Mouse (Mus musculus) layer of hippocampus, postnatal 14 days (tissue): Measurements from ENCODE around the gene Atp5h. TPM values are rescaled to one million over a fixed set of nuclear protein-coding genes. Genes with fewer than 3 reads are reported as not detected.

Experiments used
- DNase-seq, 2 experiments: peaks; one replicate each; pipeline ENCODE4 v3.0.0; 2021 to 2022; ENCODE audit warnings: low spot score in 2 of 2, mixed read lengths in 1 of 2
- total RNA-seq, 2 experiments: library from RNA; stranded (reverse); gene quantifications; 2 replicates each; pipeline ENCODE4 v1.2.3; 2021

The Atp5h gene
- total RNA-seq, 2 experiments from 2014 or later, result 440 to 460 TPM

DNA sequence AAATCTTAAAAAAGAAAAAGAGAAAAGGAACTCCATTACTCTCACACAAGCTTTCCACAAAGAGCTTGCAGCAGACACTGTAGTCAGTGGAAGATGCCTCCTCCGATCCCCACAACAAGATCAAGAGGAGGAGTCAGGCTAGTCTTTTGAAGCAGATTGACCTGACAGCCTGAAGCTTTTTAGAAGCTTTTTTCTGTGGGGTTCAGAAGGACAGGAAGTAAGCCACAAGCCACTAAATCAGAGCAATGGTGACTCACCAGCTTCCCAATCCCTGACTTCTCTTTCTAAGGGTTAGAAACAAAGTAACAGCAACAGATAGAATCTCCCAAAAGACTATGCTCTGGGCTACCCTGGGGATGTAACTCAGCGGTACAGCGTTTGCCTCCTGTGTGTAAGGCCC, 19.6 kb upstream of the Atp5h start:
- DNase-seq, result no peak

DNA sequence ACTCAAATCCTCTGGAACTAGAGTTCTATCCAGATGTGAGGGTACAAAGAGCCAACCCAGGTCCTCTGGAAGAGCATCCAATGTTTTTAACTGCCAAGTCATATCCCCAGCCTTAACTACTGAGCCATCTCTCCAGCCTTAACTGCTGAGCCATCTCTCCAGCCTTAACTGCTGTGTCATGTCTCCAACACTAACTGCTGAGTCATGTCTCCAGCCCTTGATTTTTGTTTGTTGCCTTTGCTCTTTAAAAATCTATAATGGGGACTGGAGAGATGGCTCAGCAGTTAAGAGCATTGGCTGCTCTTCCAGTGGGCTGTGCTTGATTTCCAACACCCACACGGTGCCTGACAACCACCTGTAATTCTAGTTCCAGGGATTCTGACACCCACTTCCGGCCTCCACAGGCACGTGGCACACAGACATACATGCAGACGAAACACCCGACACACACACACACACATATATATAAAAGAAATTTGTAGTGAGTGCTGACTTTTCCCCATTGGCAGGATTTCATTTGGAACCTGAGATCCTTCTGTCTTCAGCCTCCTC, 17.9 kb upstream of the Atp5h start:
- no peak for DNase-seq

DNA sequence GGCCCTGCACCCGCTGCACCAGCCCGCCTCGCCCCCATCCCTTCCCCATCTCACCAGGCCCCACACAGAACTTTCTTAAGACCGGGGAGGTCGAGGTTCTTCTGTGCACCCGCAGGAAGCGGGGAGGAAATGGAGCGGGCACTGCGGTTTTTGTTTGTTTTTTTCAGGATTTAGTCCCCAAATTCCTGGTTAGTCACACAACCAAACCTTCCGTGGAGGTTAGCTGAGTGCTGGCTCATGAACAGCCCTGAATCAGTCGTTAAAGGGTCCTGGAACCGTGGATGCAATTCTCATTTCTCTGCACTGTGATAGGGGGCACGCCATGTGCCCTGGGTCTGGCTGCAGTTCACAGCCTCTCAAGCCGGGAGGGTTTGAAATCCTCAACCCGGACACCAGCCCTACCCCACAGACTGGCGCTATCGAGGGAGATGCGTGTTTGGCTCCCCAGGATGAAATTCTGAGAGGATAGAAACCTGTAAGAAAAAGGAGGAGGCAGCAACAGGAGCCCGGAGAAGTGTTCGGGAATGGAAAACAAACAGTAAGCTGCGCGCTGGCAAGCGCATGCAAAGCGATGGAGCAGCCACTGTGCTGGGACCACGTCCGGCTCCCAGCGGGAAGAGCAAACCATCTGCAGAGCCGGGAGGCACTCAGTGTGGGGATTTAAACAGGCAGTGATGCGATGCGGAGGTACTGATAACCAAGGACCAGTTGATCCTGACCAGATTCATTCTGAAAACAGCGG, 16.0 kb upstream of the Atp5h start:
- DNase-seq, result no peak

DNA sequence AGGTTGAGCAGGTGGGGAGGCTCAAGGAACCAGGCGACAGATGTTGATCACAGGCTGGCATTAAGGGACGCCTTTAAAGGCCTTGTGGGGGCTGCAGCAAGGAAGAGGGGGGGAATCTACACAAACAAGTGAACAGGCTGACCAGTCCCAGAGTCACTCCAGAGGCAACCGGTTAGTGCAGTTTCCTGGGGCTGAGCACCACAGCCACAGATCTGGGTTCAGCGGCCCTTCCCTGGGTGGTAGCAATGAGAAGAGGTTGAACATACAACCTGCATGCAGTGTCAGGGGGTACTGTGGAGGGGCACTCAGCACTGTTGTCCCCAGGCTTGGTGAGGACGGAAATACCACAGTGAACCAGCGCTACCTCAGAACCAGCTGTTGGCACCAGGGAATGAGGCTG, 13.6 kb upstream of the Atp5h start:
- no peak for DNase-seq

DNA sequence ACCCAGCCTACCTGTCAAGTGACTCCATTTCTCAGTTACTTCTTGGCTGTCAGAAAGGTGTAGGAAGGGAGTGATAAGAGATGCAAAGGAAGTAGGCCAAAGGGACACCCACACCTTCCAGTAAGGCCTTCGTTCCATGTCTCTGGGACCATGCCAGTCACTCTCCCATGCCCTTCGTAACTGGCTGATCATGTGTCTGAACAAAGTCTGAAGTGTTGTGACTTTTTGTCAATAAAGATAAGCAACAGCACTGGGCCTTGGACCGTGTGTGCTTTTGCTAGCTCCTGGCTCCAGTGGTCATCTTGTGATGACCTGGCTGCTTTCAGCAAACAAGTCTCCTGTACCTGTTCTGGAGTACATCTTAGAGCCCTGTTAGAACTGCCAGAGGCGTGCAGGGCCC, 13.1 kb upstream of the Atp5h start:
- DNase-seq, result no peak

DNA sequence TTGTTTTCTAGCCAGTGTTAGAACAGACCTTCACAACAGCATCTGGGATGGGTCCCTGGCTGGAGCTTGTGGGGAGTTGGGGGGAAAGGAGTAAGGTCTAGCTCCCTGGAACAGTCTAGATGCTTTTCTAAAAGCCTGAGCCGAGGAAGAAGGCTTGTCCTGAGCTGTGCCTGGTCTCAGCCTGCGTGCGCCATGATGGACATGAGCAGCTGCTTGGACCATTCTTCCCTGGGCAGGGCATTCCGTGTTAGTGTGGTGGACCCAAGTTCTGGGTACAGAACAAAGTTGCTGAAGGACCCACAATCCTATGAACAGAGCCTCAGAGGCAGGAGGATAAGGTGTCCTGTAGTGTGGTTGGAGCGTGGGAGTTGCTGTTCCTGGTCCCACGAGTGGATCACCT, 10.8 kb upstream of the Atp5h start:
- DNase-seq, result no peak

DNA sequence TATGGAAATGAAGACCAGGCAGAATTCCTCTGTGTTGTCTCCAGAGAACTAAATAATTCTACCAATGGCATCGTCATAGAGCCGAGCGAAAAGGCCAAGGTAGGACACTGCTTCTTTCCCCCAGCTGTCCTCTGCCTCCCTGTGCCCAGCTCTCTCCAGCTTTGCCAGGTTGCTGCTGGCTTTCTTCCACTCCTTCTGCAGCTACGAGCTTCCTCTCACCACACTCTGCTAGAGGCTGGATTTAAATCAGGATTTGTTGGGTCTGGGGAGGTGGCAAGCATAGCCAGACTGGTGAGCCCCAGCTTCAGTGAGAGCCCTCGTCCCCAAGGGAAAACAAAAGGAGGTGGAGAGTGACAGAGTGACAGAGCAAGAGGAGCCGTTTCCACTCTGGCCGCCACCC, 9.5 kb upstream of the Atp5h start:
- DNase-seq, result no peak

DNA sequence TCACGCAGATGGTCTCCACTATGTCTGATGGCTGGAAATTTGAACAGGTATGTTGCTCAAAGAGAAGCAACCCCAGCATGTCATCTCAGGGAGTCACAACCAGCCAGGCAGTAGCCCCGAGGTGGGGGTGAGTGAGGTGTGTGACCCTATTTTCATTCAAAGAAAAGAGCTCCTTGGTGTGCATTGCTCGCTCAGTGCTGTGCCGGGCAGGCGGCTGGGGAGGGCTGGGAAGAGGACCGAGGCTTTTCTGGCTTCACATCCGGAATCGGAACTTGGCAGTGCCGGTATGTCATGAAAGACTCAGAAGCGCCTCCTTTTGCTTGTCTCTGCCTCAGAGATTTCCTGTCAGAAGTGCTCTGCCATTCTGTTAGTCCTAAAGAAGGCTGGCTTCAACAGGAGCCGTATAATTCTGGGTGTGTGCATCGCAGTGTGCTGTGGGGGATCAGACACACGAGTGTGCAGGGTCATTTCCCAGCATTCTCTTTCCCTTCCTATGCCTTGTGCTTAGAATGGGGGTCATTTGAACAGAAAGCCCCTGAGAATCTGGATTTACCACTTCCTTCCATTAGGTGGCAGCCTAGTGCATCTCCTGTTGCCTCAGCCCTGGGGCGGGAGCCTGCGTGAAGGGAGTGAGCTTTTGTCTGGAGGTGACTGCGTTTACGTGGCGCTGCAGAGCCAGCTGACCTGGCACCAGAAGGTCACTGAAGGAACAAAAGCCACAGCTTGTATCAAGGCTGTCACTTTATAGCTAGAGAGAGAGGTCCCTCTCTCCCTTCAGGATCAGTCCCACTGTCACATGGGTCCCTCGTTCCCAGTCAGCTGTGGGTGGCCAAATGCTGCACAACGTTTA, 7.9 kb upstream of the Atp5h start:
- DNase-seq, result peak; percentile 80 to 84

DNA sequence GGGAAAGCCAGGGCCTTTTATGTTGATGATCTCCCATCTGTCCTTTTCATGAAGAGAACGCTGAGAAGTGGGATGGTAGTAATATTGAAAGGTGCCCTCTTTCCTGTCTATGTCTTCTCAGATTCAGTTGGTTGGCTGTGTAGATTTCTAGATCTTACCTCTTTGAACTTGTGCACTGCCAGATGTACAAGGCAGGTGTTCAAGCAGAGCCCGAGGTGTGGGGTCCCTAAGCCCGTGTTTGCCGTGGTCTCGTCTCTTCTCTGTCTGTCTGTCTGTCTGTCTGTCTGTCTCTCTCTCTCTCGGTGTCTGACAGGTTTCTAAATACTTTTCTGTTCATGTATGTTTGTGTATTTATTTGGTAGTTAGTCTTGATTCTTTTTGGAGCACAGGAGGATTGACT, 5.9 kb upstream of the Atp5h start:
- no peak for DNase-seq

DNA sequence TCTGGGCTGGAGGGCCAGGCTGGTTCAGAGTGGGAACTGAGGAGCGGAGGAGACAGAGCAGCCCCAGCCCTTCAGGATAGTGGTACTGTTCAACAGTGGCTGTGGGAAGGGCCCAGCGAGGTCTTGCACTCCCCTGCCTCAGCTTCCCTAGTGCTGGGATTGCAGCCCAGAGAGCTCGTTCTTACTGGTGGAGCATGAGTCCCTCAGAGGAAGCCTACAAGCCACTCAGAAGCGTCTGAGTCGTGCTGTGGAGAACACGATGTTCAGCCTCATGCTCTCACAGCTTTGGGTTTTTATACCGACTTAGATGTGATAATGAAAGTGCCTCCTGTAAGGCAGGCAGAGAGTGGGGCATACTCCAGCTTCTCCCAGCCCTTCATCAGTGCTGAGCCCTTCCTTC, 4.9 kb upstream of the Atp5h start:
- no peak for DNase-seq

DNA sequence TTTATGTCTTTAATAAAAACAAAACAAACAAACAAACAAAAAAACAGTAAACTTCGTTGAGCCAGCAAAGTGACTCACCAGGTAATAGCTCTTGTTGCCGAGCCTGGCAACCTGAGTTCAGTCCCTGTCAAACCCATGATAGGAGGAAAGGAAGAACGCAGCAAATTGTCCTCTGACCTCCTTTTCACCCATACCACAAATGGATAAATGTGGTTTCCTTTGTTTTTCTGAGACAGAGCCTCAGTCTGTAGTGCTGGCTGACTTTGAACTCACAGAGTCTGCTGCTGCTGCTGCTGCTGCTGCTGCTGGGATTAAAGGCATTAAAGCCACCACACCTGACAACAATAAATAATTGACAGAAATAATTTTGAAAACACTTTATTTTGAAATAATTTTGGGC, 3.3 kb upstream of the Atp5h start:
- no peak for DNase-seq

DNA sequence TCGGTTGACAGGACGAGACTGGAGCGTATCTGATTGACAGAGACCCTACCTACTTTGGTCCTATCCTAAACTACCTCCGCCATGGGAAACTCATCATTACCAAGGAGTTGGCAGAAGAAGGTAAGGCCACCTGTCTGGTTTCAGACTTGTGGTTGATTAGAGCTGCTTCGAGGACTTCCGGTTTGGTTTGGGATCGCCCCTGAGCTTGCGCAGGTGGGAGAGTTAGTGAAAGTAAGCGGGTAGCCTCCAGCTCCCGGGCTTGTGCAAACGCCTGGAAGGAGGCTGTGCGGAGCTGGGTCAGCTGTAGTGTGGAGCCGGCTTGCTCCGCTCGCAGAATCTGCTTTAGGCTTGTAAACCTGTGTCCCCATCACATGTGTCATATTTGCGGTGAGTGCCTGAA, 2.2 kb upstream of the Atp5h start:
- no peak for DNase-seq

DNA sequence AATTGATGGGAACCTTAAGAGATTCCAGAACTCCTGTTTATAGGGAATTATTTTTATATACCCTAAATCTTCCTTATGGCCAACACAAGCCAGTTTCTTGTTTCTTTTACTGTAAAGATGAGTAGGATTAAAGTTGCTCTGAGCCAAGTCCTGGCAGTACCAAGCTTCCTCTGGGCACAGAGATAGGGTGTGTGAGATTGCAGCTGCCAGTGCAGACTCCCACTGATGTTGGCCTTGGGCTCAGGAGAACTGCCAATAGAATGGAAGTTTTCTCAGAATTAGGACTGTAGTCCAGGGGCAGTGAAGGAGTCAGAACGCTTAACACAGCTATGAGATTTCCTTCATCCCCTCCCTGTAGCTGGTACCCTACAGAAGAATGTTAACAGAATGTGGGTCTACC, 1.6 kb upstream of the Atp5h start:
- DNase-seq, result no peak

DNA sequence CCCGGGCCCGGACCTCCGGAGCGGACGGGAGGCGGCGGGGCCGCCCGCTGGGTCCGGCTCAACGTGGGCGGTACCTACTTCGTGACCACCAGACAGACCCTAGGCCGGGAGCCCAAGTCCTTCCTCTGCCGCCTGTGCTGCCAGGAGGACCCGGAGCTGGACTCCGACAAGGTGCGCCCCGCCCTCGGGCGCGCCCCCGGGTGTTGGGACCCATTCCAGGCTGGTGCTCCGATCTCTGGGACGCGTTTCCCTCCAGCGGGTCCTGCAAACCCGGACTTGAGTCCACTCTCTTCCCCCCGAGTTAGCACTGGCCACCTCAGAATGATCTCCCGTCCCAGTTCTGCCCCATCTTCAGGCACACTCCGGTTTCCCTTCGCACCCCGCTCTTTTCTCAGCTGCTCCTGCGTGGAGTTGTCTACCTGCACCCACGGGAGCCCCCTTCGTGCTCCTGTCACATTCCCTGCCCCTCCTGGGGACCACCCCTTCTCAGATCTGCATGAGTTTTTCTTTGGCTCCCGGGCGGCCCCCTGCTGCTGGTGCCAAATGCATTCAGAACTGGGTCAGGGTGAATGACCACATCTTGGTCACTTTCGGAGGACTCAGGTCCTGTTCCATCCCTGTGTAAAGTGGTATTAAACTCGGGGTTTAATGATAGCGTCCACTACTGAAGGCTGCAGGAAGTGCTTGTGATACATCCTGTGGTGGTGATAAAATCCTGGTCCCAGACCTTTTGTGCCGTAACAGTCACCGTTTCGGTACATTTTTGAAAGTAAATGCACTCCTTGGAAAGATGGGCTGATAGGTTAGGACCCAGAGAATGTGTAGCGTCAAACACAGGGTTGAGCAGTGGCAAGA, 801 bp upstream of the Atp5h start:
- DNase-seq, result peak; percentile 51 to 57

DNA sequence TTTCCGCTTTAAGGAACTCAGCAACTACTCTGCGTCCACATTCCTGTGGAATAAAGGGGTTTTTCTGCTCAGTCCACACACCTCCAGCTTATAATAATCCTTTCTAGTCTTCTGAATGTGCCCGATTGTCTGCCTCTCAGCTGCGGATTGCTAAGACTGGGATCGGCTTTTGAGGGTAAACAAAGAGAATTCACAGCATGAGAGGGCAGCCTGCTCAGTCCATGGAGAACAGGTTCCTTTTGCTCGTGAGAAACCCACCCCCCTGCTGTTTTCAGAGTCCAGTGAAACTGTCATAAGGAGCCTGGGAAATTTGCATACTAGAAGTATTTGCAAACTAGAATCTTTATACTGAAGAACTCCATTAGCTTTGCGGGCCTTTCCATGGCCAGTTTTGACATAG, 10.2 kb downstream of the Atp5h start:
- no peak for DNase-seq

DNA sequence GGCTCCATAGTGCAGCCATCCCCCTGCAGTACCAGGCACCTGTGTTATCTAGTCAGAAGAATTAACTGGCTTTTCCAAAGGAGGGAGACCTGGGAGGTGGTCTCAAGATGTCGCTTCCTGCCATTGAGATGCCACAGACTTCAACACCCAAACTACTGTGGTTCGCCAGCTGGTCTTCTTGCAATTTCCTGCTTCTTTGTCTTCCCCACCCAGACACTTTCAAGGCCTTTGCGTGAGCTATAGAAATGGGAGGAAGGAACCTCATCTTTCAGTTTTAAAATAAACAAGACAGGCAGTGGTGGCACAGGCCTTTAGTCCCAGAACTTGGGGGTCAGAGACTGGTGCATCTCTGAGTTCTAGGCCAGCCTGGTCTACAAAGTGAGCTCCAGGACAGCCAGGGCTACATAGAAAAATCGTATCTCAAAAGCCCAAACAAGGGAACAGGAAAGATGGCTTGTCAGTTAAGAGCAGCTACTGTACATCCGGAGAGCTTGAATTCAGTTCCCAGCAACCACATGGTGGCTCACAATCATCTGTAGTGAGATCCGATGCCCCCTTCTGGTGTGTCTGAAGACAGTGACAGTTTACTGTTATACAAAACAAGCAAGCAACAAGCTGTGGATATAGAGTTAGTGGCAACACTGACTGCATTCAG, 11.4 kb downstream of the Atp5h start:
- no peak for DNase-seq

DNA sequence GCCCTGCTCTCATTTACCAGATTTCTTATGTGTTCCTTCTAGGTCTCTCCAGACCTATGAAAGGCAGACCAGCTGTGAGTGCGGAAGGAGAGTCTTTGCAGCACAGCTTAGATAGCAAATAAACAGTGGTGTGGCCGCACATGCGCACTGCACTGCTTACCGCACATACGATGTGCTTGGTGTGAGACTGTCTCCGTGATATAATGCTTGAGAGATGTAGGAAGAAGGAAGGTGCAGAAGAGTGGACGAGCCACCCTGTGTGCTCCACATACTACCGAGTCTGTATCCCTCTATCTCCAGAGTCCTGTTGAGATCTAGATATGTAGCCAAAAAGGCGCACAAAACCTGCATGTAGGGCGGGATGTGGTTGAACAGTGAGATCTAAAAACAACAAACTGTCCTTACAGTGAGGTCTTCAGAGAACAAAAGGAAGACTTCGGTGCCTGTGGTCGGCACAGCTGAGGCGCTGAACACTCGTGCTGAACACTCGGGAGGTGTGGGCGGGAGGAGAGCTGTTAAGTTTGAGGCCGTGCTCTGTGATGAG, 12.8 kb downstream of the Atp5h start:
- DNase-seq, result no peak

DNA sequence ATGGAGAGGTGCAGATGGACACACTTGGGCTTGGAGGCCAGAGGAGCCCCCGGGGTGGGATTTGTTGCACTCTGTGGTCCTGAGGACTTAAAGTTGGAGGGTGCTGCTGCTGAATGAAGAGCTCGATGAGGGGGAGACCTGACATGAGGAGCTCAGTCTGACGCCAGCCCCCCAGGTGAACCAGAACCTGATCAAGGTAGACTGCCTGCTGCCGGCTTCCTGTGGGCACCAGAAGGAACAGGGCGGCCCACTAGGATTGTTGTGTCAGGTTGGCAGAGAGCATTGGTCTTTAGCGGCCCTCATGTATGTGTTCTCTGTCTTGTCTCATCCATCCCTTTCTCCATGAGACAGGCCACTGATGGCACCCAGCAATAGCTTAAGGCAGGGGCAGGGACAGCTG, 14.0 kb downstream of the Atp5h start:
- DNase-seq, result no peak

DNA sequence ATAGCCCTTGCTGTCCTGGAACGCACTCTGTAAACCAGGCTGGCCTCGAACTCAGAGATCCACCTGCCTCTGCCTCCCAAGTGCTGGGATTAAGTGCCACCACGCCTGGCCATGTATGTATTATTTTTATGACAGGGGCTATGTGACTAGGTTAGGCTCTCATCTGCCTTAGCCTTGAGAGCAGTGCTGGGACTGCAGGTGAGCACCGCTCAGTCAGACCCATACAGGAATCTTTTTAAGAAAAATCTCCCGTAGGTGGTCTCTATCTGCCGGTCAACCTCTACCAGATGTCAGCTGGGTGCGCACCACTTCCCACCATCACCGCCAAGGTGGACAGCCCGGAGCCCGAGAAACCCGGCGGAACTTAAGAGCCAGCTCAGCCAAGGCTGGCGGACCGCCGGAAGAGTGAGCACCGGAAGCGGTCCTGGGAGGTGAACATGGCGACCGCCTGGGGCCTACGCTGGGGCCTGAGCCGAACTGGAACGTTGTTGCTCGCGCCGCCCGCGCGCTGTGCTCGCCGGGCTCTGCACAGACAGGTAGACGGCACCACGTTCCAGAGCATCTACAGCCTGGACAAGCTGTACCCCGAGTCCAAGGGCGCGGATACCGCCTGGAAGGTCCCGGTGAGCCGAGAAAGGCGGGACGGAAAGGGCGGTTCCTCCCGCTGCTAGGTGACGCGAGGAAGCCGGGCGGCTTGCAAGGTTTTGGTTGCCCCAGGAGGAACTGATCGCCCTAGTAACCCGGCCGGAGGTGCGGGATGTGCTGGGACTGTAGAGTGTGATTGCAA, 16.2 kb downstream of the Atp5h start, which contains the start of gene Mrpl58:
Gene Mrpl58 (plus strand): TSS at position 415 of the 787 bp plus-strand sequence.
- peak; percentile 88 to 92 for DNase-seq
